Mouse (Mus musculus): ENCODE measurements around the gene Gm2564.
"Not testable (repeated sequence)": the region's sequence is repeated elsewhere in the genome, so short reads cannot be mapped to it uniquely, and the experiment has no call there.

The Gm2564 gene

DNA sequence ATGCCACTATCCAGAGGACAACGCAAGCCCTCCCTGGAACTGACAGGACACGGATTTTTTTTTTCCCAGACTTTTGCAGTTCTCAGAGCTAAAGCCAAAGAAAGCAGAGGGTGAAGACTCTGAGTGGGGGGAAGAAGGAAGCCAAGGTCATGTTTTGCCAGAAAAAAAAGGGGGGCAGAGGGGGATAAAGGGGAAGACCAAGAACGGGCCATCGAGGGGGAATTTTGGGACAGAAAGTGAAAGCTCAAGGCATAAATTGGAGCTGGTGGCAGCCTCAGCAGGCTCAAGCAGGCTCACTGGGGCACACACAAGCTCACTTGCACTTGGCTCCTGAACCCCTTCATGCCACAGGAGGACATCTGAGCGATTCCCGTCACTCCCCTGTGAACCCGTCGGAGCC, at the start of gene Gm2564:
TSS of gene Gm2564 (plus strand) at position 301 of the 400 bp plus-strand sequence.
- DNase-seq (ENCODE audit: low read depth, low spot score): not testable (repeated sequence)

DNA sequence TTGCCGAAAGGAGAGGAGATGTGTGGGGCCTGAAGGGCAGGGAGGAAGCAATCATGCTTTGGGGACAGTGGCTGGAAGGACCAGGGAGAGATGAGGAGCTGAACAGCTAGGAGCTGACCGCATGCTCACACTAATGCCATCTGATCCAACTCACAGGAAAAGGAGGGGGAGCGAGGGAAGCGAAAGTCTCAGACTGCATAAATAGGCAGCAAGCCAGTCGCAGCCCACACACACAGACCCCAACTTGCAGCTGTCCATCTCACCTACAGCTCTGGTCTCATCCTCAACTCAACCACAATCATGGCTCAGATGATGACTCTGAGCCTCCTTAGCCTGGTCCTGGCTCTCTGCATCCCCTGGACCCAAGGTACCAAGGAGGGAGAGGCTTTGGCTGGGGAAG, 17.6 kb upstream of the Gm2564 start, which contains the start of gene Gm10591:
TSS of gene Gm10591 (plus strand) at position 301 of the 400 bp plus-strand sequence.
- DNase-seq (ENCODE audit: low read depth, low spot score): not testable (repeated sequence)

DNA sequence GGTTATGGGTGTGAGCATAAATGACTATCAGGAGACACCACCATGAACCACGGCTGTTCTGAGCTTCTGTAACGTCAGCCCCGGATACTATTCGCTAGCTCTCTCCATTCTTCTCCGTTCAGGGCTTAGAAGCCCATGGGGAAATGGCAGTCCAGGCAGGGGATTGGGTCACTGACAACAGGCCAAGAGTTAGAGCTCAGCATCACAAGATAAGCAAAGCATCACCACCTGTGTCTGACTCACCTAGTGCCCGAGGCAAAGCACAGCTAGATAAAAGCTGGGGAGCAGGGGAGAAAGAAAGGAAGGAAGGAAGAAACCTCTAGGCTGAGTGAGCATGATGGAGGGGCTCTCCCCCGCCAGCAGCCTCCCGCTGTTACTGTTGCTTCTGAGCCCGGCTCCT, 25.4 kb downstream of the Gm2564 start, which contains the start of gene Ccl27b:
TSS of gene Ccl27b (plus strand) at position 301 of the 400 bp plus-strand sequence.
- not testable (repeated sequence) for DNase-seq (ENCODE audit: low read depth, low spot score)

DNA sequence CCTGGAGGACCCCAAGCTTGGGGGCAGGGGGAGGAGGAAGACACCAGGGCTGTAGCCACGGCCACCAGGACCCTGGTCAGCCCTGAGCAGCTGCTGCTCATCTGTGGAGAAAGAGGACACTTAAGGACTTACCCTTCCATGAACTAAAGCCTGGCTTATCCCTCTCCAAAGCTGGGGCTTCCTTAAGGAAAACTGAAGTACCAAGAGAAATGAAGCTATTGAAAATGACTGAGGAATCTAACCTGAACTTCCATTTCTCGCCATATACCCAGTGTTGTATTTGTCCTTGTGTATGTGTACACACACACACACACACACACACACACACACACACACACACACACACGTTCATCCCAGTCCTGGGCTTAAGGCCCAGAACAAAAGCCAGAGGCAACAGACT, 32.3 kb downstream of the Gm2564 start, which contains the start of gene Il11ra2:
TSS of gene Il11ra2 (minus strand) at position 101 of the 400 bp plus-strand sequence.
- DNase-seq (ENCODE audit: low read depth, low spot score): not testable (repeated sequence)

DNA sequence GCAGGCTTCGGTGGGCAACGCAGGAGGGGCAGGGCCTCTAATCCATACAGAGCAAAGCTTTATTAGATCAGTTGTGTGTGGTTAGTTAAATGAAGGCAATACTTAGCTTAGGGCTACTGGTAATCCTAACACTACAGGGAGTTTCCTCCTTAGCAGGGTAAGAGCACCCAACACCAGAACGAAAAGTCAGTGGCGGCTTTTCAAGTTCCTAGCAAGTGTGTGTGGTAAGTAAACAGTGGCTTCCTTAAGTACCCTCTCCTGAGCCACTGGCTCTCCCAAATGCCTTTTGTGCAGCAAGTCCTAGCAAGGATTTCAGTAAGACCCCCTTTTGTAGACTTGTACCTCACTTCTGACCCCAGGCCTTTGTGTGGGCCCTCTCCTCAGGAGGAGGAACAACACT, 45.9 kb downstream of the Gm2564 start:
- DNase-seq (ENCODE audit: low read depth, low spot score): not testable (repeated sequence)

DNA sequence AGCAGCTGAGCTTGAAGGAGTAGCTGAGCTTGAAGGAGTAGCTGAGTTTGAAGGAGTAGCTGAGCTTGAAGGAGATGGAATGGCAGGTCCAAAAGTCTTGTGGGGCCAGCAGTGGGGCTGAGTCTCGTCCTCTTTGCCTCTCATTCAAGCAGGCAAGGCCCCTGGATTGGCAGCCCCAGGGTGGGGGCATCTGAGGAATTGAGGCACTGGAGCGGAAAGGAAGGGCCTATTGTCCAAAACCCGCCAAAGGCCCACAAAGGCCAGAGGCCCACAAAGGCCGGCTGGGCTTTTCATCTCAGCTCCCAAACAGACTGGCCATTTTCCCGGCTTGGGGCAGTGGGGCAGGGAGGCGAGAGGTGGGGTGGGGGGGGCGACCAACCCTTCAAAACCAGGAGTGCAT, 49.8 kb downstream of the Gm2564 start:
- DNase-seq (ENCODE audit: low read depth, low spot score): not testable (repeated sequence)

DNA sequence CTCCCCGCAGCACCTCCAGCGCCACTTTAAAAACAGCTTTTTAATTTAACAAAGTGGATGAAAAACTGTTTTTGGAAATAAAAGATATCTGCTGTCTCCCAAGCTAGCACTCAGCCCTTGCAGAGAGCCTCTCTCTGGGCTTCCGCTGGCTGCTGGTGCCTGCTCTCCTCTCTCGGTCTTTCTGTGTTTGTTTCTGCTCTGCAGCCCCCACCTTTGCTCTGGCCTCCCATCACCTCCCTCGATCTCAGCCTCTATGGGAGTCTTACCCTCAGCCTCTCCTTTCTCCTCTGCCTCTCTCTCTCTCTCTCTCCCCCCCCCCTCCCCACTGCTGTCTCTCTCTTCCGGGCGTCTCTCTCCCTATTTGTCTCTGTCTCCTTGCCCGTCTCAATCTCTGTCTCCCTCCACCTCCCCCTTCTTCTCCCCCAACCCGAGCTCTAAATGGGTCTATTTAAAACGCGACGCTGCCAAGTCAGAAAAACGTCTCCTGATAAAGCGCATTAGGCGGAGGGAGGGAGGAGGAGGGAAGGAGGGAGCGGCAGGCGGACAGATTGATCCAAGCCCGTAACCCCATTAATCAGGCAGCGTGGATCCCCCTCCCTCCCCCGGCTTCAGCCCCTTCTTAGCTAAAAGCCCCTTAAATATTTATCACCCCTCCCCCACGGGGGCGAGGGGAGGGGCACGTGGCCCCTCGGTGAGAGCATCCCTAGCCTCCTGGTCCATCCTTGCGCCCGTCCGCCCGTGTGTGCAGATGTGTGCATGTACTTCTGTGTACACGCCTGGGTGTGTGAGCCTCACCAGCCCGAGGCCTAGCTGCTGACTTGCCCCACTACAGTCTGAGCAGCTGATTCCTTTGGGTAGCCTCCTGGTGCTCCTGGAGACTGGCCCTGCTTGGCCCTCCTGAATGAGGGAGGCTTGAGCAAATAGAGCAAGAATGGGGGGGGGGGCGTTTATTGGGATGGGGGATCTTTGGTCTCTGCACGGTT, 51.1 kb downstream of the Gm2564 start:
- DNase-seq (ENCODE audit: low read depth, low spot score): not testable (repeated sequence)
